Mouse (Mus musculus) mature B cell (primary cell): ENCODE data around the gene Rbp3.

Experiments
- in situ Hi-C: fragments of 300-500 bp; cut with MboI; formaldehyde crosslinking; loops from 2 replicates; pipeline ENCODE4 v1.14.3; 2019

Gene Rbp3

GRCm38 (mm10) chr14:33974752-33975151 is 20.9 kb downstream of the Rbp3 start:
- in situ Hi-C loops, result no loop called here

GRCm38 (mm10) chr14:33977748-33978147 is 23.9 kb downstream of the Rbp3 start:
- in situ Hi-C loops, result no loop called here

- in situ Hi-C loops, result no loop called here
Measured at GRCm38 (mm10) chr14:33978604-33979059, 24.8 kb downstream of the Rbp3 start, which contains the start of gene Zfp488. TSS of gene Zfp488 (minus strand) at chr14:33978764.

- in situ Hi-C loops, result no loop called here
Measured at GRCm38 (mm10) chr14:33989201-33989600, 35.4 kb downstream of the Rbp3 start.

GRCm38 (mm10) chr14:33991971-33992370 is 38.2 kb downstream of the Rbp3 start:
- in situ Hi-C loops, result no loop called here

- in situ Hi-C loops, result no loop called here
Measured at GRCm38 (mm10) chr14:33993051-33993450, 39.2 kb downstream of the Rbp3 start.

GRCm38 (mm10) chr14:33993521-33994289 is 39.9 kb downstream of the Rbp3 start:
- in situ Hi-C loops, result no loop called here

- in situ Hi-C loops, result no loop called here
Measured at GRCm38 (mm10) chr14:33997427-33997826, 43.6 kb downstream of the Rbp3 start.

- in situ Hi-C loops, result no loop called here
Measured at GRCm38 (mm10) chr14:34000076-34000475, 46.3 kb downstream of the Rbp3 start.

- in situ Hi-C loops, result no loop called here
Measured at GRCm38 (mm10) chr14:34001445-34001844, 47.6 kb downstream of the Rbp3 start.

- in situ Hi-C loops, result no loop called here
Measured at GRCm38 (mm10) chr14:34002358-34002757, 48.6 kb downstream of the Rbp3 start.
